Mouse (Mus musculus) ES-E14 (cell line): ENCODE results near the gene Evx2. TPM values are rescaled to one million over a fixed set of nuclear protein-coding genes. Genes with fewer than 3 reads are reported as not detected.

ENCODE experiments used
- DNase-seq: peaks from one replicate; pipeline ENCODE4 v3.0.0-alpha.2; 2013; ENCODE audit warnings: low read depth, low spot score
- H3K27ac ChIP-seq: 2 replicates; pipeline ENCODE4 v1.5.1; 2012; ENCODE audit warnings: low read depth, mild to moderate bottlenecking, low read length, moderate library complexity, mixed read lengths; ENCODE audit not compliant: poor library complexity, insufficient read depth, severe bottlenecking
- H3K36me3 ChIP-seq: 2 replicates; pipeline ENCODE4 v1.6.1; 2012; ENCODE audit warnings: mild to moderate bottlenecking, low read length, moderate library complexity, mixed read lengths; ENCODE audit not compliant: control insufficient read depth, poor library complexity, insufficient read depth, severe bottlenecking
- H3K4me1 ChIP-seq, 2 experiments: fragments of 150-350 bp in 1 of 2; sonication (generic) in 1 of 2; 2 replicates each; pipeline ENCODE4 v1.6.1; 2012; ENCODE audit warnings: low read length in 2 of 2, mild to moderate bottlenecking in 1 of 2, mixed read lengths in 1 of 2; ENCODE audit not compliant: control insufficient read depth in 2 of 2, insufficient read depth in 2 of 2, poor library complexity in 1 of 2
- H3K4me3 ChIP-seq, 2 experiments: fragments of 150-350 bp in 1 of 2; sonication (generic) in 1 of 2; 2 replicates each; pipeline ENCODE4 v1.5.1; 2012; ENCODE audit warnings: low read length in 2 of 2, low read depth in 1 of 2, mild to moderate bottlenecking in 1 of 2, mixed read lengths in 1 of 2; ENCODE audit not compliant: insufficient read depth in 1 of 2, poor library complexity in 1 of 2, severe bottlenecking in 1 of 2
- H3K9ac ChIP-seq: 2 replicates; pipeline ENCODE4 v1.6.1; 2012; ENCODE audit warnings: low read depth, mild to moderate bottlenecking, low read length, mixed read lengths; ENCODE audit not compliant: poor library complexity, insufficient read depth, severe bottlenecking
- H3K9me3 ChIP-seq: fragments of 150-350 bp; sonication (generic); 2 replicates; pipeline ENCODE4 v1.6.1; 2012; ENCODE audit warnings: low read depth, mild to moderate bottlenecking, low read length; ENCODE audit not compliant: control insufficient read depth, insufficient read depth
- CHD2 ChIP-seq: IDR thresholded peaks from 2 replicates; pipeline ENCODE4 v1.6.1; 2014; ENCODE audit warnings: mild to moderate bottlenecking, low read depth, low read length, inconsistent platforms
- HCFC1 ChIP-seq: IDR thresholded peaks from 2 replicates; pipeline ENCODE4 v1.6.1; 2012; ENCODE audit warnings: low read length, inconsistent platforms, borderline replicate concordance; ENCODE audit not compliant: insufficient read depth
- MAFK ChIP-seq: IDR thresholded peaks from 2 replicates; pipeline ENCODE4 v1.6.1; 2014; ENCODE audit warnings: mild to moderate bottlenecking, low read depth, low read length, inconsistent platforms; ENCODE audit not compliant: insufficient read depth
- ZC3H11A ChIP-seq: IDR thresholded peaks from 2 replicates; pipeline ENCODE4 v1.6.1; 2012; ENCODE audit warnings: low read depth, mild to moderate bottlenecking, inconsistent platforms, low read length, borderline replicate concordance
- ZNF384 ChIP-seq: IDR thresholded peaks from 2 replicates; pipeline ENCODE4 v1.6.1; 2012; ENCODE audit warnings: low read depth, low read length, inconsistent platforms
- in situ Hi-C, 2 experiments: fragments of 600-800 bp; cut with MboI; formaldehyde crosslinking; loops; one replicate each; pipeline ENCODE4 v1.15.1; 2025; ENCODE audit warnings: low sequenced_read_pairs in 2 of 2, inconsistent platforms in 1 of 2; ENCODE audit not compliant: unreplicated experiment in 2 of 2
- total RNA-seq: library from RNA; depleted of rRNA; stranded (reverse); fragments of 300-350 nt; gene quantifications from 2 replicates; pipeline ENCODE4 v1.2.3, GENCODE M21; 2012; rRNA removed

Gene Evx2
- total RNA-seq = not detected in 2 replicates

GRCm38 (mm10) chr2:74659507-74660005 lies at the start of gene Evx2:
Gene Evx2 (minus strand): TSS chr2:74659557.
- H3K4me1 ChIP-seq = peaks cover 0 to 2% of the 10 kb centered on the region in 2 experiments; a peak in 1 of 4 replicates
- no peak for DNase-seq

GRCm38 (mm10) chr2:74708676-74709075 lies 49.3 kb upstream of the Evx2 start:
- TF ChIP-seq HCFC1 (no peak), ZC3H11A (no peak), MAFK (no peak), ZNF384 (no peak), CHD2 (no peak)
- DNase-seq = no peak

More at GRCm38 (mm10) chr2:74659507-74660005, at the start of gene Evx2:
- Histone ChIP-seq H3K27ac (no peak within 1 kb of the TSS), H3K9ac (no peak within 1 kb of the TSS), H3K9me3 (no peaks in the 10 kb centered on the region), H3K4me3 (no peak within 1 kb of the TSS), H3K36me3 (no peaks in the 10 kb centered on the region)
- TF ChIP-seq MAFK (no peak), ZC3H11A (no peak), HCFC1 (no peak), CHD2 (no peak), ZNF384 (no peak)
- in situ Hi-C loops = loop anchor here (10.0 to 25.0 kb wide), 3 partner anchors 597 to 1385 kb away; partner anchors contain the start of gene Sp9 (in 1 of the 2)

GRCm38 (mm10) chr2:74707599-74707998 lies 48.2 kb upstream of the Evx2 start:
- no peak overlapping the region for H3K27ac ChIP-seq
- no peak overlapping the region for H3K4me3 ChIP-seq
- no peak for DNase-seq
- H3K36me3 ChIP-seq = no peaks in the 10 kb centered on the region
- TF ChIP-seq HCFC1 (no peak), CHD2 (no peak), ZC3H11A (no peak), MAFK (no peak), ZNF384 (no peak)
- H3K4me1 ChIP-seq = peaks cover 0 to 7% of the 10 kb centered on the region in 2 experiments; a peak in 1 of 4 replicates
- no peak overlapping the region for H3K9ac ChIP-seq
- no peaks in the 10 kb centered on the region for H3K9me3 ChIP-seq
- in situ Hi-C loops = loop anchor here (25.0 kb wide), 2 partner anchors 605 to 880 kb away; no protein-coding TSS in a partner anchor

More at GRCm38 (mm10) chr2:74708676-74709075, 49.3 kb upstream of the Evx2 start:
- Histone ChIP-seq H3K27ac (no peak overlapping the region), H3K9ac (no peak overlapping the region), H3K4me1 (peaks cover 0 to 7% of the 10 kb centered on the region in 2 experiments; a peak in 1 of 4 replicates), H3K36me3 (no peaks in the 10 kb centered on the region), H3K9me3 (no peaks in the 10 kb centered on the region), H3K4me3 (no peak overlapping the region)
- in situ Hi-C loops = loop anchor here (25.0 kb wide), 2 partner anchors 604 to 879 kb away; no protein-coding TSS in a partner anchor

- Histone ChIP-seq H3K27ac (no peak overlapping the region), H3K4me3 (no peak overlapping the region), H3K36me3 (no peaks in the 10 kb centered on the region), H3K4me1 (peaks cover 0 to 5% of the 10 kb centered on the region in 2 experiments; a peak in 1 of 4 replicates), H3K9ac (no peak overlapping the region), H3K9me3 (no peaks in the 10 kb centered on the region)
- no peak for DNase-seq
- no peak for TF ChIP-seq MAFK
- in situ Hi-C loops = loop anchor here (25.0 kb wide), 2 partner anchors 606 to 881 kb away; no protein-coding TSS in a partner anchor
These were observed 47.1 kb upstream of the Evx2 start for GRCm38 (mm10) chr2:74706393-74706960.
